Mouse (Mus musculus) liver, adult 2 months (tissue): ENCODE data around the gene Adgre1.

Source experiments
- CTCF ChIP-seq: fragments of 200-500 bp; IDR thresholded peaks from 2 replicates; pipeline ENCODE4 v1.5.1; 2011; ENCODE audit warnings: low read depth, low read length, control low read depth
- POLR2A ChIP-seq: fragments of 200-500 bp; IDR thresholded peaks from 2 replicates; pipeline ENCODE4 v1.6.1; 2011; ENCODE audit warnings: low read length, control low read depth; ENCODE audit not compliant: insufficient read depth; ENCODE audit errors: extremely low read depth

- TF ChIP-seq CTCF (no peak), POLR2A (no peak)
Measured at GRCm38 (mm10) chr17:57339298-57339697, 19.2 kb upstream of the Adgre1 start.
